Mouse (Mus musculus) Patski (cell line): ENCODE measurements around the gene Esr1. TPM values are rescaled to one million over a fixed set of nuclear protein-coding genes. Genes with fewer than 3 reads are reported as not detected.
"Not testable (repeated sequence)": the region's sequence is repeated elsewhere in the genome, so short reads cannot be mapped to it uniquely, and the experiment has no call there.

Experiments used
- ATAC-seq: fragments of 100-300 bp; one replicate; pipeline ENCODE4 v1.8.0; 2021
- CTCF ChIA-PET: fragments of 350-600 bp; sonication (Branson Sonifier 250); formaldehyde crosslinking; loops from one replicate; lab custom pipeline; 2022; ENCODE audit warnings: inconsistent platforms; lab: Charles Lee
- POLR2A ChIA-PET: fragments of 350-600 bp; sonication (Branson Sonifier 250); formaldehyde crosslinking; loops from one replicate; lab custom pipeline; 2022; ENCODE audit warnings: antibody characterized with exemption, inconsistent platforms; lab: Charles Lee
- DNase-seq: peaks from one replicate; pipeline ENCODE4 v3.0.0-alpha.2; 2011; ENCODE audit warnings: low read depth, low spot score
- H3K27me3 ChIP-seq: fragments of 371-371 bp; one replicate; pipeline ENCODE4 v1.5.1; 2021
- CTCF ChIP-seq: fragments of 100-300 bp; IDR thresholded peaks from one replicate; pipeline ENCODE4 v1.5.1; 2021
- in situ Hi-C: fragments of 300-500 bp; cut with MboI; formaldehyde crosslinking; loops from 3 replicates; pipeline ENCODE4 v1.11.1; 2018; ENCODE audit warnings: low pct_unique_long_range_greater_than_20kb, mixed read lengths
- polyA plus RNA-seq: library from polyadenylated mRNA; unstranded; gene quantifications from one replicate; pipeline ENCODE4 v1.2.3, GENCODE M21; 2021

Gene Esr1
- polyA plus RNA-seq, 1 experiment from 2014 or later = 0.18 TPM

GRCm38 (mm10) chr10:4618026-4618425, 6.6 kb downstream of the Esr1 start:
- no peak for DNase-seq
- ChIA-PET POLR2A (no interaction called here), CTCF (no interaction called here)
- H3K27me3 ChIP-seq = no peaks in the 10 kb centered on the region
- no peak for TF ChIP-seq CTCF
- ATAC-seq = no peak
- in situ Hi-C loops = loop anchor here (25.0 kb wide), 1 partner anchor 631 kb away; no protein-coding TSS in a partner anchor

- ChIA-PET POLR2A (interaction anchor here (0.6 kb wide), 1 partner anchor 94 kb away, joined by 6 read pairs; no protein-coding TSS in a partner anchor), CTCF (interaction anchor here (1.0 kb wide), 1 partner anchor 25 kb away, joined by 3 read pairs; no protein-coding TSS in a partner anchor)
- ATAC-seq = no peak
- H3K27me3 ChIP-seq = no peaks in the 10 kb centered on the region
- no peak for TF ChIP-seq CTCF
- in situ Hi-C loops = loop anchor here (25.0 kb wide), 1 partner anchor 631 kb away; no protein-coding TSS in a partner anchor
- no peak for DNase-seq
These were observed 7.3 kb downstream of the Esr1 start for GRCm38 (mm10) chr10:4618686-4619085.

DNA sequence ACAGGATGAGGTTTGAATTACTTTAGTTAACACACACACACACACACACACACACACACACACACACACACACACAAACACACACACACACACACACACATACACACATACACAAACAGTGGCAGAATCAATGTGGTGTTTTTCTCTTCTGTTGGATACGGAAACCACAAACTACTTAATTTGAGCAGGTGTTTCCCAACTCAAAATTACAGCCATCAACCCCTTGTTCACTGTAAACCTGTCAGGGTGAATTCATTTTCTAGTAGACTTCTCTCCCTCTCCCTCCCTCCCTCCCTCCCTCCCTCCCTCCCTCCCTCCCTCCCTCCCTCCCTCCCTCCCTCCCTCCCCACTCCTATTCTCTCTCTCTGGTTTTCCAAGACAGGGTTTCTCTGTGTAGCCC, 8.0 kb downstream of the Esr1 start:
- CTCF ChIA-PET = interaction anchor here (1.0 kb wide), 1 partner anchor 25 kb away, joined by 3 read pairs; no protein-coding TSS in a partner anchor
- ATAC-seq, DNase-seq, H3K27me3 ChIP-seq, POLR2A ChIA-PET: not testable (repeated sequence)
- in situ Hi-C loops = loop anchor here (25.0 kb wide), 1 partner anchor 632 kb away; no protein-coding TSS in a partner anchor

GRCm38 (mm10) chr10:4620596-4621504, 9.5 kb downstream of the Esr1 start:
- ChIA-PET CTCF (no interaction called here), POLR2A (interaction anchor here (0.7 kb wide), 1 partner anchor 601 kb away, joined by 3 read pairs; no protein-coding TSS in a partner anchor)
- no peaks in the 10 kb centered on the region for H3K27me3 ChIP-seq
- TF ChIP-seq CTCF = no peak
- ATAC-seq = no peak
- no peak for DNase-seq
- in situ Hi-C loops = loop anchor here (25.0 kb wide), 1 partner anchor 634 kb away; no protein-coding TSS in a partner anchor

DNA sequence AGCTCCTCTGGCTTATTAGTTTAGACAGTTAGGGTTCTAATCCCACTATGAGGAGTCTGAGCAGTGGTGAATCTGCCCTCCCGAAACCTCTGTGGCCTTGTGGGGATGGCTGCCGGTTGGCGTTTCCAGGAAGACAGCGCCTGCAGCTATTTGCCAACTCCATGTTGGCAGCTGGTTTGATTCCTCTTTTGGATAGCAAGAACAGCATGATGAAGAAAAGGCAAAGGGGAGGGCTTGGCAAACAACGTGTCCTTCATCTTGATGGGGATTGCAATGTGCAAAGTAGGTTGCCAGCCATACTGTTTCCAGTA, 10.1 kb downstream of the Esr1 start:
- ChIA-PET CTCF (no interaction called here), POLR2A (no interaction called here)
- no peak for ATAC-seq
- in situ Hi-C loops = loop anchor here (25.0 kb wide), 1 partner anchor 634 kb away; no protein-coding TSS in a partner anchor
- DNase-seq = no peak
- no peak for TF ChIP-seq CTCF
- H3K27me3 ChIP-seq = no peaks in the 10 kb centered on the region

- DNase-seq (no peak), ATAC-seq (no peak)
- no peak for TF ChIP-seq CTCF
- ChIA-PET CTCF (no interaction called here), POLR2A (no interaction called here)
- H3K27me3 ChIP-seq = no peaks in the 10 kb centered on the region
- in situ Hi-C loops = loop anchor here (25.0 kb wide), 1 partner anchor 636 kb away; no protein-coding TSS in a partner anchor
These were observed 11.9 kb downstream of the Esr1 start for GRCm38 (mm10) chr10:4623319-4623718.

DNA sequence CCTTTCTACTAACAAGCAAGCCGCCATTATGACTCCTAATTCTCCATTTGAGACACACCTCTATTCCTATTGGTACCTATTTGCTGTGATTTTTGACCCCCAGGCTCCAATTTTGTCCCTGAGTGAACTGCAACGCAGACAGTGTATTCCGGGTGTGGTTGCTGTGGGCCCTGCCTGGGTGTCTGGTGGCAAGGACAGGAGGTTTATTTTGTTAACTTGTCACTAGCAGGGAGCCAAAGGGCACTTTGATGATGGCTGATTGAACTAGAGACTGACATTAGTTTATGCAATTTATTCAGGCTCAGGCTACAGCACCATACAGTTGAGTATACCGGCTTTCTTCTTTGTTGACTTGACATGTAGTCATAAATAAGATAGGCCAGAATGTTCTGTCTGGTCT, 13.2 kb downstream of the Esr1 start:
- ATAC-seq (no peak), DNase-seq (no peak)
- ChIA-PET POLR2A (no interaction called here), CTCF (no interaction called here)
- no peaks in the 10 kb centered on the region for H3K27me3 ChIP-seq
- in situ Hi-C loops = loop anchor here (25.0 kb wide), 1 partner anchor 637 kb away; no protein-coding TSS in a partner anchor
- TF ChIP-seq CTCF = no peak

GRCm38 (mm10) chr10:4625300-4625699, 13.9 kb downstream of the Esr1 start:
- DNase-seq (no peak), ATAC-seq (no peak)
- TF ChIP-seq CTCF = no peak
- POLR2A ChIA-PET = no interaction called here
- CTCF ChIA-PET = no interaction called here
- no peaks in the 10 kb centered on the region for H3K27me3 ChIP-seq
- in situ Hi-C loops = no loop called here

GRCm38 (mm10) chr10:4626432-4626831, 15.0 kb downstream of the Esr1 start:
- CTCF ChIA-PET = interaction anchor here (1.1 kb wide), 1 partner anchor 19 kb away, joined by 3 read pairs; no protein-coding TSS in a partner anchor
- H3K27me3 ChIP-seq = no peaks in the 10 kb centered on the region
- no peak for ATAC-seq
- POLR2A ChIA-PET = interaction anchor here (0.7 kb wide), 1 partner anchor 98 kb away, joined by 3 read pairs; no protein-coding TSS in a partner anchor
- TF ChIP-seq CTCF = peak; percentile 58
- in situ Hi-C loops = no loop called here
- no peak for DNase-seq

DNA sequence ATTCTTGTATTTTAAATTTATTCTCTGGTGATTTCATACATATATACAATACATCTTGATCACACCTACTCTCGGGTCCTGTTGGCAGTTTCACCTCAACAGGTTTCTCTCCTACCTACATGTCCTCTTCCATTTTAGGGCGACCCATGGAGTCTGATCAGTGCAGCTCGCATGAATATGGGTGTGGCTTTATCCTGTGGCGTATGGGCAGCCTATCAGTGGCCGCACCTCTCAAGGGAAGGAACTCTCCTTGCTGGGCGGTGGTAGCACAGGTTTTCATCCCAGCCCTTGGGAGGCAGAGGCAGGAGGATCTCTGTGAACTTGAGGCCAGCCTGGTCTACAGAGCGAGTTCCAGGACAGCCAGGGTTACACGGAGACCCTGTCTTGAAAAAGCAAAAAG, 15.6 kb downstream of the Esr1 start:
- no peak for ATAC-seq
- TF ChIP-seq CTCF = no peak
- no peak for DNase-seq

GRCm38 (mm10) chr10:4627415-4627814, 16.0 kb downstream of the Esr1 start:
- POLR2A ChIA-PET = interaction anchor here (0.6 kb wide), 1 partner anchor 401 kb away, joined by 3 read pairs; no protein-coding TSS in a partner anchor
- DNase-seq = no peak
- no peak for TF ChIP-seq CTCF
- ATAC-seq = no peak
- CTCF ChIA-PET = no interaction called here
- in situ Hi-C loops = no loop called here
- H3K27me3 ChIP-seq = no peaks in the 10 kb centered on the region

More for the DNA sequence above, 15.6 kb downstream of the Esr1 start:
- CTCF ChIA-PET = no interaction called here
- in situ Hi-C loops = no loop called here
- no peaks in the 10 kb centered on the region for H3K27me3 ChIP-seq
- POLR2A ChIA-PET = interaction anchor here (0.6 to 0.7 kb wide), 2 partner anchors 98 to 402 kb away, joined by 3 read pairs; no protein-coding TSS in a partner anchor
